In the genomic region with DNA sequence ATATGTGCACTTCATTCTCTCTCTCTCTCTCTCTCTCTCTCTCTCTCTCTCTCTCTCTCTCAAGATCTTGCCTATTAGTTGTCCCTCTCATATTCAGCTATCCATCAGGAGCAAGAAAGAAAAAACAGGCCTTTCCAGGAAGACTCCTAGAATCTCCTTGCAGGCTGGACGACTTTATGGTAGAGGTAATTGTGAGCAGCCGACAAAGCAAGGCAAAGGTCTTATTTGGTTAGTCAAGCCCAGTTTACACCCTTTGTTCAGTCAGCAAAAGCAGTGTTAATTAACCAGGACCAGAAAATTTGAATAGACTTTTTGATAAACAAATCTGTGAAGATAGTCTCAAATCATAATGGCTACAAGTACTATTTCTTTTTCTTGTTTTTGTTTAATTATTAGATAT, we compare ENCODE assay signal across 12 mouse cellular contexts.
"Had no signal": no experiment of that assay in that cellular context is flagged by ENCODE, and none has a peak within 500 bp of the region (broad histone marks: within the 10 kb centered on the region; RNA-seq: fewer than 3 reads in every experiment).

No protein-coding gene starts in this region.

- H3K4me2 ChIP-seq: kidney, embryonic 15.5 days; limb, embryonic 13.5 days; midbrain, embryonic 12.5 days; neural tube, embryonic 13.5 days had no signal

- H3K9ac ChIP-seq: kidney, embryonic 15.5 days; limb, embryonic 13.5 days; liver, embryonic 14.5 days; midbrain, embryonic 12.5 days; neural tube, embryonic 13.5 days had no signal

- H3K27me3 ChIP-seq: kidney, embryonic 15.5 days; limb, embryonic 13.5 days; midbrain, embryonic 12.5 days; neural tube, embryonic 13.5 days had no signal

- ATAC-seq: midbrain, embryonic 16.5 days had no signal

- DNase-seq: left cerebral cortex, postnatal 4 days; lung, adult 18-20 months; retina, postnatal 1 day; right cerebral cortex, postnatal 4 days; thymus, postnatal 4 days had no signal

- H3K4me3 ChIP-seq: kidney, embryonic 15.5 days; layer of hippocampus, adult 2 months; limb, embryonic 13.5 days; midbrain, embryonic 12.5 days; neural tube, embryonic 13.5 days had no signal

- H3K36me3 ChIP-seq: kidney, embryonic 15.5 days; limb, embryonic 13.5 days; midbrain, embryonic 12.5 days; neural tube, embryonic 13.5 days had no signal

- H3K9me3 ChIP-seq: kidney, embryonic 15.5 days; limb, embryonic 13.5 days; midbrain, embryonic 12.5 days; neural tube, embryonic 13.5 days had no signal

- H3K27ac ChIP-seq: kidney, embryonic 15.5 days; layer of hippocampus, adult 2 months; limb, embryonic 13.5 days; liver, embryonic 14.5 days; midbrain, embryonic 12.5 days; neural tube, embryonic 13.5 days had no signal
